Mouse (Mus musculus): ENCODE data around the gene Gm14399.
"Not testable (repeated sequence)": the region's sequence is repeated elsewhere in the genome, so short reads cannot be mapped to it uniquely, and the experiment has no call there.

Gene Gm14399

GRCm38 (mm10) chr2:175141993-175142295, at the start of gene Gm14399:
Gm14399 (minus strand) TSS chr2:175142012.
- in situ Hi-C loops (cut with MseI, MboI) = not testable (repeated sequence)

GRCm38 (mm10) chr2:175179008-175179407, 37.2 kb upstream of the Gm14399 start:
- in situ Hi-C loops (cut with MseI, MboI) = not testable (repeated sequence)

GRCm38 (mm10) chr2:175176312-175176711, 34.5 kb upstream of the Gm14399 start:
- in situ Hi-C loops (cut with MseI, MboI) = no loop called here

- in situ Hi-C loops (cut with MseI, MboI) = not testable (repeated sequence)
These were observed 33.8 kb upstream of the Gm14399 start, which contains the start of gene Gm14443 for GRCm38 (mm10) chr2:175175401-175176180. Gm14443 (minus strand) TSS chr2:175175871.

- in situ Hi-C loops (cut with MseI, MboI) = not testable (repeated sequence)
These were observed 32.2 kb upstream of the Gm14399 start for GRCm38 (mm10) chr2:175174058-175174457.

- in situ Hi-C loops (cut with MseI, MboI) = not testable (repeated sequence)
These were observed 31.2 kb upstream of the Gm14399 start for GRCm38 (mm10) chr2:175172906-175173595.

- in situ Hi-C loops (cut with MseI, MboI) = no loop called here
These were observed 30.3 kb upstream of the Gm14399 start for GRCm38 (mm10) chr2:175172123-175172522.

- in situ Hi-C loops (cut with MseI, MboI) = not testable (repeated sequence)
These were observed 25.1 kb upstream of the Gm14399 start for GRCm38 (mm10) chr2:175166870-175167269.

- in situ Hi-C loops (cut with MseI, MboI) = not testable (repeated sequence)
These were observed 23.3 kb upstream of the Gm14399 start for GRCm38 (mm10) chr2:175165110-175165509.

GRCm38 (mm10) chr2:175161438-175161837, 19.6 kb upstream of the Gm14399 start:
- in situ Hi-C loops (cut with MseI, MboI) = not testable (repeated sequence)

GRCm38 (mm10) chr2:175158642-175159041, 16.8 kb upstream of the Gm14399 start:
- in situ Hi-C loops (cut with MseI, MboI) = no loop called here

- in situ Hi-C loops (cut with MseI, MboI) = no loop called here
These were observed 14.9 kb upstream of the Gm14399 start for GRCm38 (mm10) chr2:175156696-175157095.

- in situ Hi-C loops (cut with MseI, MboI) = not testable (repeated sequence)
These were observed 457 bp downstream of the Gm14399 start for GRCm38 (mm10) chr2:175141118-175141992.

GRCm38 (mm10) chr2:175140624-175141023, 1.2 kb downstream of the Gm14399 start:
- in situ Hi-C loops (cut with MseI, MboI) = not testable (repeated sequence)

All from mouse trophoblast stem cell (cell line).